Mouse (Mus musculus) limb, embryonic 13.5 days (tissue): ENCODE measurements at regions not wholly inside any gene's neighbourhood (a gene's known extent, or its start where the extent isn't known, plus 50 kb on each side); places are given as distances from the start of the nearest gene placed in this dataset.

Experiments used
- ATAC-seq: fragments of 200-750 bp; cut with Nextera tagmentation; 2 replicates; pipeline ENCODE4 v1.8.0; 2017; ENCODE audit warnings: low read depth, moderate number of reproducible peaks, moderate TSS enrichment; ENCODE audit not compliant: low FRiP score
- H3K27ac ChIP-seq: fragments of 300-500 bp; sonication (generic); 2 replicates; pipeline ENCODE4 v1.5.1; 2015; ENCODE audit warnings: inconsistent platforms, mild to moderate bottlenecking, moderate library complexity
- H3K27me3 ChIP-seq: fragments of 300-500 bp; sonication (generic); 2 replicates; pipeline ENCODE4 v1.6.1; 2015; ENCODE audit warnings: mild to moderate bottlenecking, inconsistent platforms
- H3K36me3 ChIP-seq: fragments of 300-500 bp; sonication (generic); 2 replicates; pipeline ENCODE4 v1.6.1; 2015; ENCODE audit warnings: inconsistent platforms, mild to moderate bottlenecking, moderate library complexity
- H3K4me1 ChIP-seq: fragments of 300-500 bp; sonication (generic); 2 replicates; pipeline ENCODE4 v1.6.1; 2015; ENCODE audit warnings: inconsistent platforms
- H3K4me2 ChIP-seq: fragments of 300-500 bp; sonication (generic); replicated peaks from 2 replicates; pipeline ENCODE4 v1.6.1; 2015; ENCODE audit warnings: inconsistent platforms, mild to moderate bottlenecking, moderate library complexity
- H3K4me3 ChIP-seq: fragments of 300-500 bp; sonication (generic); 2 replicates; pipeline ENCODE4 v1.5.1; 2015; ENCODE audit warnings: moderate library complexity, mild to moderate bottlenecking, inconsistent platforms
- H3K9ac ChIP-seq: fragments of 300-500 bp; sonication (generic); 2 replicates; pipeline ENCODE4 v1.6.1; 2015; ENCODE audit warnings: mild to moderate bottlenecking, inconsistent platforms
- H3K9me3 ChIP-seq: fragments of 300-500 bp; sonication (generic); 2 replicates; pipeline ENCODE4 v1.6.1; 2016; ENCODE audit warnings: inconsistent platforms
- WGBS: fragments of 180-500 bp; shearing (Covaris S2); methylation state at CpG from one replicate; pipeline ENCODE4 v1.1.7; 2015; 5-methylcytosine and 5-hydroxymethylcytosine counted together

DNA sequence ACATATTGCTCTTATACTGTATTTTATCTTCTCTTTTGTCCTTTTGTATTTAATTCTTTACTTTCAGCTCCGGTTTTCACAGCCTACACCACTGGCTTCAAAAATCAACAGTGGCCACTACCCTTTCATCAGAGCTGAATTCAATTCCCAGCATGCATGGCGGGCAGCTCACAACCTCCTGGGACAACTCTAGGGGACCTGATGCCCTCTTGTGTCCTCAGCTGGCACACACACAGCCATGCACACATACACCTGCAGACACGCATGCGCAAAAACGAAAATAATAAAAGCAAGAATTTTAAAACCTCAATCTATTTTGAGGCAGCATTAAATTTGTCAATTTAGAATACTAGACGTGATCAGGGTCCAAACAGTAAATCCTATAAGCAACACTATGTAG lies 82.6 kb upstream of the Samsn1 start:
- H3K36me3 ChIP-seq: no peaks in the 10 kb centered on the region
- no peak overlapping the region for H3K4me3 ChIP-seq
- H3K9me3 ChIP-seq: no peaks in the 10 kb centered on the region
- no peaks in the 10 kb centered on the region for H3K27me3 ChIP-seq
- ATAC-seq: no peak
- no peak overlapping the region for H3K9ac ChIP-seq
- WGBS: 77% methylated on average over 6 of the region's 6 CpGs
- no peak overlapping the region for H3K27ac ChIP-seq
- no peak overlapping the region for H3K4me2 ChIP-seq
- no peaks in the 10 kb centered on the region for H3K4me1 ChIP-seq

DNA sequence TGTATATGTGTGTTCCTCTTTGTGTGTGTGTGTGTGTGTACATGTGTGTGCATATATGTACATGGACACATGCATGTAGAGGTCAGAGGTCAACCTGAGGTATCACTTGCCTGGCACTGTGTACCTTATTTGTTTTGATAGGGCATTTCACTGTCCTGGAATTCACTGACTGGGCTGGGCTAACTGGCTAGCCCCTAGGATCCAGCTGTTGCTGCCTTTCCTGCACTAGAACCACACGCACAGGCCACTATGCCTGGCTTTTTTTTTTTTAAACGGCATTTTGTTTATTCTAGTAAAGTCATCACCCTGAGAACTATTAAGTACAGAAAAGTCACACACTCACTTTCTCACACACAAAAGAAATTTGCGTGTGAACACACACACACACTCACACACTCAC lies 79.7 kb upstream of the Samsn1 start:
- H3K27ac ChIP-seq: no peak overlapping the region
- no peak overlapping the region for H3K9ac ChIP-seq
- H3K27me3 ChIP-seq: no peaks in the 10 kb centered on the region
- H3K4me2 ChIP-seq: no peak overlapping the region
- WGBS: 77% methylated on average over 3 of the region's 3 CpGs
- no peaks in the 10 kb centered on the region for H3K36me3 ChIP-seq
- no peaks in the 10 kb centered on the region for H3K9me3 ChIP-seq
- no peak overlapping the region for H3K4me3 ChIP-seq
- ATAC-seq: no peak
- no peaks in the 10 kb centered on the region for H3K4me1 ChIP-seq

DNA sequence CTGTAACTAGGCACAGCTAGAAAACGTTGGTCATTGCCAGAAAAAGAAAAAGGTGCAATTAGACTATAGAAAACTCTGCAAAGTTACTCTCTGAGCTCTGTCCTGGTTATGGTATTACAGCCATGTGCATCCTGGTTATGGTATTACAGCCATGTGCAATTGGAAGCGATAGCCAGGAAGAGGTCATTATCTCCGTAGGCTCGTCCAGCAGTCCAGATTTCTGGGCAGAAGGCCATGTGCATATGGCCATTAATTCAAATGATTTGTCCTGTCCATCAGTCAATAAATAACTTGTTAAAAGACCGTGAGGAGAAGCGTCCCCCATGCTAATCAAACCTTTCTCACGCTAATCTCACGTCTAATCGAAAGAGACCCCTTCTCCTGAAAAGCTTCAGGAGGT lies 75.7 kb upstream of the Samsn1 start:
- Histone ChIP-seq H3K9ac (no peak overlapping the region), H3K9me3 (no peaks in the 10 kb centered on the region), H3K4me1 (no peaks in the 10 kb centered on the region), H3K4me3 (no peak overlapping the region), H3K27ac (no peak overlapping the region), H3K4me2 (no peak overlapping the region), H3K36me3 (no peaks in the 10 kb centered on the region), H3K27me3 (no peaks in the 10 kb centered on the region)
- ATAC-seq: no peak
- 73% methylated on average over 9 of the region's 9 CpGs for WGBS

DNA sequence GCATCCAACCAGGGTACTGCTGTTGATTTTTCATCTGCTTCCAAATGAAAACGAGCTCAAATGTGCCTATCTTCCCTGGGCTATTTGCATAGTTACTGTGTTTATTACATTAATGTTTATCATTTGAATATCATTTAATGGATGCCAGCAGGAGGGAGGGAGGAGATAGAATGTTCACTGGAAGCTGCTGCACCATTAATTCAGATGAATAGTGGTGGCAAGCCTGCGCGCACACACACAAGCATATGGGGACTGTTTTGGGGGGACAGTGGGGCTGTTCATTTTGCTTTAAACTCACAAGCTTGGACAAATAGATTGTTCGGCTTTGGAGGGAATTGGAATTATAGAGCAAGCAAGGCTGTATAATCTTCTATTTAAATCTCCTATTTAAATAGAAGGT lies 74.3 kb upstream of the Samsn1 start:
- WGBS: 90% methylated on average over 4 of the region's 4 CpGs
- Histone ChIP-seq H3K4me3 (no peak overlapping the region), H3K27ac (no peak overlapping the region), H3K36me3 (no peaks in the 10 kb centered on the region), H3K9ac (no peak overlapping the region), H3K4me1 (no peaks in the 10 kb centered on the region), H3K9me3 (no peaks in the 10 kb centered on the region), H3K4me2 (no peak overlapping the region), H3K27me3 (no peaks in the 10 kb centered on the region)
- no peak for ATAC-seq

DNA sequence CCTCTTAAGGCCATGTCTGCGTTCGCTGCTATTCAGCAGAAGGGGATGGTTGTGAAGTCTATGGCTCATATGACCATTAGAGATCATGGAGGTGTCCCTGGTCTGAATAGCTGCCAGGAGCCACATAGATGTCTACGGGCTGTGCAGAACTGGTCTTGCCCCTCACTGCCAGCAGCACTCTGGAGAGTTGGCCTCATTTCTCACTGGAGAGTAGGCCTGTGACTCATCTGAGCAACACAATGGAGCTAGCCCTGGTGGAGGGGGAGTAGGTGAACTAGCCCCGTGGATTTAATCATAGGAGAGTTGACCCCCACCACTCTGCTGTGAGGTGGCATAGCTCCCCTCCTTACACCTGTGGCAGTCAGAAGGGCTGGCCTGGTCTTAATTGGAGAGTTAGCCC lies 63.3 kb upstream of the Samsn1 start:
- 93% methylated on average over 4 of the region's 4 CpGs for WGBS
- no peak overlapping the region for H3K27ac ChIP-seq
- no peak overlapping the region for H3K4me3 ChIP-seq
- H3K27me3 ChIP-seq: no peaks in the 10 kb centered on the region
- no peak overlapping the region for H3K9ac ChIP-seq
- H3K36me3 ChIP-seq: no peaks in the 10 kb centered on the region
- no peak overlapping the region for H3K4me2 ChIP-seq
- 0 out of 2 replicates have a peak, but pooled peaks cover 3% of the 10 kb centered on the region for H3K9me3 ChIP-seq
- no peak for ATAC-seq
- H3K4me1 ChIP-seq: no peaks in the 10 kb centered on the region

GRCm38 (mm10) chr16:76082465-76082864 lies 60.4 kb upstream of the Samsn1 start:
- no peak for ATAC-seq
- Histone ChIP-seq H3K9ac (no peak overlapping the region), H3K9me3 (0 out of 2 replicates have a peak, but pooled peaks cover 3% of the 10 kb centered on the region), H3K4me3 (no peak overlapping the region), H3K27me3 (no peaks in the 10 kb centered on the region), H3K27ac (no peak overlapping the region), H3K4me1 (no peaks in the 10 kb centered on the region), H3K36me3 (no peaks in the 10 kb centered on the region), H3K4me2 (no peak overlapping the region)
- 84% methylated on average over 4 of the region's 4 CpGs for WGBS

DNA sequence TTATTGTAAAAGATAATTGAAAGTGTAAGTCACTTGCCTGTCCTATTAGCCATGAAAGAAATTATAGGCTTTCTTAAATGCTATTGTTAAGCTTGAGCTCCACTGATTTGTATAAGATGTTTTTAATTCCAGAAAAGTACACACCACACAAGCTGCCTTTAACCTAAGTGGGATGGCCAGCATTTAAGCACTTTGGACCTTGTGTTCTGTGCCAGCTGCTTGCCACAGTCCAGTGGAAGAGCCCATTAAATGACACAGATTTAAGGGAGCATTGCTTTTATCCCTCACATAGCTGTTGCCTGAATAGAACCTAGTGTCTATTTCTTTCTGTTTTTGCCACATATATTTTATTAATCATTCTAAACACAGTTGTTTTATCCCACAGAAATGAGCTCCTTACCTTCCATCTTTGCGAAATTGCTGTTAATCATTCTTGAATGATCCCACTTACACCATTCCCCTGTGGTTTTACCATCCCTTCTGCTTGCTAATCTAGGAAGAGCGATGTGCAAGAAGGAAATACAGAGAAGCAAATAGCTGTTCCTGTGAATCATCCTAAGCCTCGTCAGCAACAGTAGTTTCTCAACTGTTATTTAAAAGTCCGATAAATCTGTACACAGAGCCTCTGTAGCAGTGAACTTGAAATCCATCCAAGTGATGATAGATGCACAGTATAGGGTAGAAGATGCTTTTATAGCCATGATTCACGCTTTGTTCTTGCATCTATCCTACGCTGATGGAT lies 57.9 kb upstream of the Samsn1 start:
- Histone ChIP-seq H3K27me3 (no peaks in the 10 kb centered on the region), H3K9me3 (0 out of 2 replicates have a peak, but pooled peaks cover 3% of the 10 kb centered on the region), H3K36me3 (no peaks in the 10 kb centered on the region), H3K4me3 (no peak overlapping the region), H3K9ac (no peak overlapping the region), H3K27ac (no peak overlapping the region), H3K4me1 (0 out of 2 replicates have a peak, but pooled peaks cover 2% of the 10 kb centered on the region), H3K4me2 (no peak overlapping the region)
- ATAC-seq: no peak
- WGBS: 92% methylated on average over 6 of the region's 6 CpGs

- H3K4me2 ChIP-seq: no peak overlapping the region
- H3K4me3 ChIP-seq: no peak overlapping the region
- H3K9me3 ChIP-seq: 0 out of 2 replicates have a peak, but pooled peaks cover 3% of the 10 kb centered on the region
- H3K36me3 ChIP-seq: no peaks in the 10 kb centered on the region
- 0 out of 2 replicates have a peak, but pooled peaks cover 2% of the 10 kb centered on the region for H3K4me1 ChIP-seq
- H3K27ac ChIP-seq: no peak overlapping the region
- ATAC-seq: no peak
- no peaks in the 10 kb centered on the region for H3K27me3 ChIP-seq
- H3K9ac ChIP-seq: no peak overlapping the region
- WGBS: 86% methylated on average over 5 of the region's 5 CpGs
Observed at GRCm38 (mm10) chr16:76078219-76078618, 56.1 kb upstream of the Samsn1 start.

GRCm38 (mm10) chr16:76076231-76076630 lies 54.1 kb upstream of the Samsn1 start:
- H3K27ac ChIP-seq: no peak overlapping the region
- no peak overlapping the region for H3K4me2 ChIP-seq
- no peaks in the 10 kb centered on the region for H3K36me3 ChIP-seq
- no peak for ATAC-seq
- H3K9me3 ChIP-seq: 0 out of 2 replicates have a peak, but pooled peaks cover 3% of the 10 kb centered on the region
- H3K9ac ChIP-seq: no peak overlapping the region
- no peaks in the 10 kb centered on the region for H3K27me3 ChIP-seq
- H3K4me3 ChIP-seq: no peak overlapping the region
- 35% methylated on average over 5 of the region's 5 CpGs for WGBS
- H3K4me1 ChIP-seq: 0 out of 2 replicates have a peak, but pooled peaks cover 2% of the 10 kb centered on the region
